Mouse (Mus musculus) small intestine, adult 2 months (tissue): ENCODE measurements around the gene Slc17a2. TPM values are rescaled to one million over a fixed set of nuclear protein-coding genes. Genes with fewer than 3 reads are reported as not detected.

ENCODE experiments used
- H3K27ac ChIP-seq: fragments of 200-500 bp; 2 replicates; pipeline ENCODE4 v1.5.1; 2012; ENCODE audit warnings: low read depth, low read length, control low read depth, inconsistent platforms; ENCODE audit not compliant: insufficient read depth
- H3K27me3 ChIP-seq: fragments of 200-500 bp; 2 replicates; pipeline ENCODE4 v1.6.1; 2012; ENCODE audit warnings: mild to moderate bottlenecking, moderate library complexity, low read length, inconsistent platforms; ENCODE audit not compliant: control insufficient read depth, insufficient read depth
- H3K36me3 ChIP-seq: fragments of 200-500 bp; 2 replicates; pipeline ENCODE4 v1.6.1; 2012; ENCODE audit warnings: mild to moderate bottlenecking, low read length, control low read depth, inconsistent platforms; ENCODE audit not compliant: control insufficient read depth, insufficient read depth
- H3K4me1 ChIP-seq: fragments of 200-500 bp; 2 replicates; pipeline ENCODE4 v1.6.1; 2012; ENCODE audit warnings: low read length, inconsistent platforms, mixed read lengths; ENCODE audit not compliant: control insufficient read depth, insufficient read depth, insufficient read length
- H3K4me3 ChIP-seq: fragments of 200-500 bp; 2 replicates; pipeline ENCODE4 v1.5.1; 2012; ENCODE audit warnings: low read depth, mild to moderate bottlenecking, control low read depth, inconsistent platforms, low read length, moderate library complexity
- CTCF ChIP-seq: fragments of 200-500 bp; IDR thresholded peaks from 2 replicates; pipeline ENCODE4 v1.5.1; 2012; ENCODE audit warnings: low read depth, mild to moderate bottlenecking, control low read depth, inconsistent platforms, low read length, moderate library complexity, mixed read lengths; ENCODE audit not compliant: insufficient replicate concordance, insufficient read length; ENCODE audit errors: extremely low read depth
- POLR2A ChIP-seq: fragments of 200-500 bp; IDR thresholded peaks from 2 replicates; pipeline ENCODE4 v1.6.1; 2012; ENCODE audit warnings: low read depth, mild to moderate bottlenecking, control low read depth, inconsistent platforms, low read length, moderate library complexity
- WGBS: fragments of 180-500 bp; shearing (Covaris S2); methylation state at CpG from one replicate; pipeline ENCODE4 v1.1.7; 2018; 5-methylcytosine and 5-hydroxymethylcytosine counted together
- polyA plus RNA-seq: library from polyadenylated mRNA; depleted of rRNA; stranded (reverse); fragments of >200 nt; gene quantifications from 2 replicates; pipeline ENCODE4 v1.2.3, GENCODE M21; 2012

Slc17a2 gene
- polyA plus RNA-seq, 1 experiment, result not detected

DNA sequence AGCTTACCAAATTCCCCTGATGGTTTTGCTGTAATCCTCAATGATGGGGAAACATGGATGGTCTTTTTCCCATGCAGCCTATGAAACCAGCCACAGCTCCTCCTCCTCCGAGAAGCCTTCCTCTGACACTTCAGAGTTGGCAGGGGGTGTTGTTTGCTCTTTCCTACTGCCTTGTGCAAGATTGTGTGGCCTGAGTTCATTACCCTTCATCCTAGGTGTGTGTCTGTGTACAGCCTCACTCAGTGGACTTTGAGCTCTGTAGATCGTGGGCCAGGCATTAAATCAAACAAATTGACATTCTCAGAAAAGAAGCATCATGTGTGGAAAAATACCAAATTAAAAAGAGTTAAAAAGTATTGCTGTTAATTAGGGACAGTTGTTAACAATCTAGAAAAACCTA lies 2.3 kb upstream of the Slc17a2 start:
- H3K36me3 ChIP-seq, result no peaks in the 10 kb centered on the region
- H3K27me3 ChIP-seq, result no peaks in the 10 kb centered on the region
- WGBS, result 23% methylated on average over 2 of the region's 2 CpGs
- H3K4me3 ChIP-seq, result no peak overlapping the region
- H3K4me1 ChIP-seq, result peaks cover 9% of the 10 kb centered on the region; the same call in 1 of the 2 replicates
- H3K27ac ChIP-seq, result no peak overlapping the region
- TF ChIP-seq POLR2A (no peak), CTCF (no peak)

- Histone ChIP-seq H3K27me3 (no peaks in the 10 kb centered on the region), H3K36me3 (no peaks in the 10 kb centered on the region), H3K4me1 (no peaks in the 10 kb centered on the region), H3K27ac (no peak overlapping the region), H3K4me3 (no peak overlapping the region)
- TF ChIP-seq POLR2A (no peak), CTCF (peak; percentile 33; the same call in 1 of the 2 replicates)
- 56% methylated on average over 2 of the region's 2 CpGs for WGBS
These were observed 9.4 kb downstream of the Slc17a2 start for GRCm38 (mm10) chr13:23816148-23816547.

DNA sequence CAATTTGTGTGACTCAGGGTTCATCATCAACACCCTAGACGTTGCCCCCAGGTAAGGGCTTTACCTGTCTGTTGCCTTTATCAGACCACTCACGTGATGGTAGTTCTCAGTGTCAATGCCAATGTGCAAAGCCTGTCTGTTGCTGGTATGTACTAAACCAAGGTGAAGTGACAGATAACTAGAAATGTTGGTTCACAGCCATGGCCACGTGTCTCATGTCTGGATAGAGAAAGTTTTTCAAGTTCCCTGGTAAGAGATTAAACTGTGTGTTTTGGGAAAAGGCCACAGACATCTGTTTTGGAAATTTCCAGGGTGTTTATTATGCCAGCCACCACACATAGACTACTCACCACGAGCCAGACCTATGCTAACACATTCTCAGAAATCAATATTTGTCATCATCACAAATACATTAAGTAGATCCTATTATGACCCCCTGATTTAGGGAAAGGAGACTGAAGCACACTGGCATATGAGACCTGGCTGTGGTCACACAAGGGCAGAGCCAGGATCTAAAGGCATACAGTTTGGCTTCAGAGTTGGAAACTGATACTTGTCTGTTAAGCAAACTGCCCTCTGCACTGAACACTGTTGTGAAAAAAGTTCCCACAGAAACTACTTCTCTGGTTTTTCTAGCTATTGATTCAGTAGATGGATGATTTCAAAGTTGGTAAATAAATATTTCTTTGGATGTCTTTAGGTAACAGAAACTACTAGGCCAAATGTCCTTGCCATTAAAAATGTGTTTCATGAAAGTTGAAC lies 13.6 kb downstream of the Slc17a2 start:
- 48% methylated on average over 4 of the region's 4 CpGs for WGBS
- H3K27ac ChIP-seq, result no peak overlapping the region
- no peak overlapping the region for H3K4me3 ChIP-seq
- H3K36me3 ChIP-seq, result no peaks in the 10 kb centered on the region
- H3K27me3 ChIP-seq, result no peaks in the 10 kb centered on the region
- TF ChIP-seq POLR2A, result no peak
- H3K4me1 ChIP-seq, result no peaks in the 10 kb centered on the region

- TF ChIP-seq POLR2A, result no peak
- no peak for TF ChIP-seq CTCF
- WGBS, result 79% methylated on average over 3 of the region's 3 CpGs
- no peaks in the 10 kb centered on the region for H3K36me3 ChIP-seq
- no peaks in the 10 kb centered on the region for H3K4me1 ChIP-seq
- H3K4me3 ChIP-seq, result no peak overlapping the region
- no peak overlapping the region for H3K27ac ChIP-seq
- H3K27me3 ChIP-seq, result no peaks in the 10 kb centered on the region
These were observed 15.4 kb downstream of the Slc17a2 start for GRCm38 (mm10) chr13:23822213-23822612.

DNA sequence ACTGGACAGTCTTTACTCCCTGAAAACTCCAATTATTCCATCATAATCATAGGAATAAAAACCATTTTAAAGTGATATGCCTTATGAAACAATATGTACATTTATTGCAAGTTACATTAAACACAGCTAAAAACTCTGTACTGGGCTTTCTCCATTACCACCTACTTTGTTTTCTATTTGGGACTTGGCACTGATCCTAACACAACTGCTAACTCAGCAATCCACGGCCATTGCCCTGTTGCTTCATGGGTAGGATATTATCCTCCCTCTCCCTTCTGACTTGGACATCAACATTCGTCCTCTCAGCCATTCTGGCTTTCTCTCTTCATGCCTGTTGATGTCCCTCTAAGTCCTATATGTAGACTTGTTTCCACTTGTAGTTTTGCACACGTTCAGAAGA lies 19.8 kb downstream of the Slc17a2 start:
- no peaks in the 10 kb centered on the region for H3K27me3 ChIP-seq
- TF ChIP-seq POLR2A (no peak), CTCF (no peak)
- H3K4me3 ChIP-seq, result no peak overlapping the region
- no peak overlapping the region for H3K27ac ChIP-seq
- no peaks in the 10 kb centered on the region for H3K36me3 ChIP-seq
- WGBS, result 55% methylated on average over 3 of the region's 3 CpGs
- no peaks in the 10 kb centered on the region for H3K4me1 ChIP-seq

DNA sequence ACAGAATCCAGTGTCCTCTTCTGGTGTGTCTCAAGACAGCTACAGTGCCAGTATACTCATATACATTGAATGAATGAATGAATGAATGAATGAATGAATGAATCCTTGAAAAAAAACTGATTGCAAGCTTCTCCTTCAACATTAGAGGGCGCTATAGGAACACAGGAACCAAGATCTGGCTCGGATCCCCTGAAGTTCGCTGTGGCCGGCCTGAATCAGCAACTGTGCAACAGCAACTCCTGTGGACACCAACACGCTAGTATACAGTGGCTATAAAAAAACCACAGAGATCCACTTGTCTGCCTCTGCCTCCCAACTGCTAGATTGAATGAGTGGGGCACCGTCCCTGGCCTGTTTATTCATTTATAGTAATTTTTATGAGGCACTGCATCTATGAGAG lies 26.3 kb downstream of the Slc17a2 start:
- 8% methylated on average over 6 of the region's 6 CpGs for WGBS

GRCm38 (mm10) chr13:23834836-23835235 lies 28.0 kb downstream of the Slc17a2 start:
- H3K36me3 ChIP-seq, result no peaks in the 10 kb centered on the region
- H3K27ac ChIP-seq, result no peak overlapping the region
- WGBS, result 88% methylated on average over 5 of the region's 5 CpGs
- no peaks in the 10 kb centered on the region for H3K27me3 ChIP-seq
- no peak overlapping the region for H3K4me3 ChIP-seq
- TF ChIP-seq POLR2A, result no peak
- no peak for TF ChIP-seq CTCF
- peaks cover 2% of the 10 kb centered on the region; the same call in 1 of the 2 replicates for H3K4me1 ChIP-seq

More for the DNA sequence above, 26.3 kb downstream of the Slc17a2 start:
- Histone ChIP-seq H3K27me3 (no peaks in the 10 kb centered on the region), H3K4me1 (peaks cover 2% of the 10 kb centered on the region; the same call in 1 of the 2 replicates), H3K4me3 (no peak overlapping the region), H3K27ac (no peak overlapping the region), H3K36me3 (no peaks in the 10 kb centered on the region)
- TF ChIP-seq POLR2A (no peak), CTCF (peak; percentile 64; the same call in 1 of the 2 replicates)

DNA sequence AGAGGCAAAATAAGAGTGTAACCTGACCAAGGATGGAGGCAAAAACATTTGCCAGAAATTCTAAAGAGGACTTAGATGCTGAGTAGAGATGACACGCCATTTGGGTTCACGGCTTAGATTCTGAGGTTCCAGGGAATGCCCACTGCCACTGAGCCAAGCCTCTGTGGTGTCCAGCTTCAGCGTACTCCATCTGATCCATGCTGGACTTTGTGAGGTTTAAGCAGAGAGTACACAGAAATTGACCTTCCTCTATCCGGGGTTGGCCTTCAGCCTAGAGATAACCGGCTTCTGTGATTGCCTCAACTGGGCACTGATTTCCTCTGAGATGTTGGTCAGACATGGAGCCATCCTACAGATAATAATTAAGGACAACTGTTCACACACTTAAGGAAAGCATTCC lies 29.8 kb downstream of the Slc17a2 start:
- WGBS, result 76% methylated on average over 5 of the region's 5 CpGs
- no peak overlapping the region for H3K27ac ChIP-seq
- peaks cover 2% of the 10 kb centered on the region; the same call in 1 of the 2 replicates for H3K4me1 ChIP-seq
- TF ChIP-seq CTCF (no peak), POLR2A (no peak)
- no peak overlapping the region for H3K4me3 ChIP-seq
- no peaks in the 10 kb centered on the region for H3K27me3 ChIP-seq
- no peaks in the 10 kb centered on the region for H3K36me3 ChIP-seq
